ENCODE assay signal across 26 mouse cellular contexts in the genomic region with DNA sequence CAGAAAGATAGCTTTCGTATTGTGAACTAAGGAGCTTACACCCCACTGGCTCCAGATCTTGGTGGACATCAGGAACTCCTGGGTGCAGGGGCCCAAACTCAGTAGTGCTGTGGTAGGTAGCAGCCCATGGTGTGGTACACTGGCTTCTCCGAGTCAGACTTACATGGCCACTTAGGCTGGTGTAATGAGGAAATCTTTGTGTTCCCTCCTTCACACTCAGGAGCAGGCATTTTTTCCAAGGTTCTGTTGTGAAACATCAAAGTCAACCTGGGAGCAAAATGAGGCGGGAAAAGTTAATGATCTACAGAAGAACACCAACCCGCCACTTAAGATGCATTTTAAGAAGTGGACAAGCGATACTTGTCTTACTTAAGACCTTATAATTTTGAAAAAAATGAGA. TPM values are rescaled to one million over a fixed set of nuclear protein-coding genes. Genes with fewer than 3 reads are reported as not detected.
"Had no signal": no experiment of that assay in that cellular context is flagged by ENCODE, and none has a peak within 500 bp of the region (broad histone marks: within the 10 kb centered on the region; RNA-seq: fewer than 3 reads in every experiment).

No protein-coding gene starts in this region.

- H3K9me3 ChIP-seq: hindbrain, embryonic 15.5 days; limb, embryonic 10.5 days; limb, embryonic 13.5 days; liver, embryonic 12.5 days; liver, embryonic 15.5 days; lung, embryonic 15.5 days; midbrain, embryonic 12.5 days; neural tube, embryonic 13.5 days; stomach, embryonic 15.5 days had no signal

- H3K27ac ChIP-seq: hindbrain, embryonic 15.5 days; layer of hippocampus, adult 2 months; limb, embryonic 10.5 days; limb, embryonic 13.5 days; liver, embryonic 12.5 days; liver, embryonic 15.5 days; lung, embryonic 15.5 days; midbrain, embryonic 12.5 days; neural tube, embryonic 13.5 days; stomach, embryonic 15.5 days had no signal

- H3K27me3 ChIP-seq: hindbrain, embryonic 15.5 days; limb, embryonic 13.5 days; liver, embryonic 12.5 days; liver, embryonic 15.5 days; lung, embryonic 15.5 days; midbrain, embryonic 12.5 days; neural tube, embryonic 13.5 days; stomach, embryonic 15.5 days had no signal

- H3K4me2 ChIP-seq: hindbrain, embryonic 15.5 days; limb, embryonic 13.5 days; liver, embryonic 12.5 days; liver, embryonic 15.5 days; lung, embryonic 15.5 days; midbrain, embryonic 12.5 days; neural tube, embryonic 13.5 days; stomach, embryonic 15.5 days had no signal

- H3K36me3 ChIP-seq: hindbrain, embryonic 15.5 days; limb, embryonic 10.5 days; limb, embryonic 13.5 days; liver, embryonic 12.5 days; liver, embryonic 15.5 days; lung, embryonic 15.5 days; midbrain, embryonic 12.5 days; neural tube, embryonic 13.5 days; stomach, embryonic 15.5 days had no signal

- H3K4me1 ChIP-seq: hindbrain, embryonic 15.5 days; liver, embryonic 12.5 days; liver, embryonic 15.5 days; midbrain, embryonic 12.5 days; neural tube, embryonic 13.5 days had no signal

- H3K4me3 ChIP-seq: hindbrain, embryonic 15.5 days; layer of hippocampus, adult 2 months; limb, embryonic 10.5 days; limb, embryonic 13.5 days; liver, embryonic 12.5 days; liver, embryonic 15.5 days; lung, embryonic 15.5 days; midbrain, embryonic 12.5 days; myocyte; neural tube, embryonic 13.5 days; stomach, embryonic 15.5 days had no signal

- ATAC-seq: liver, embryonic 12.5 days; midbrain, embryonic 16.5 days had no signal

- H3K9ac ChIP-seq: hindbrain, embryonic 15.5 days; limb, embryonic 13.5 days; liver, embryonic 12.5 days; liver, embryonic 15.5 days; lung, embryonic 15.5 days; midbrain, embryonic 12.5 days; neural tube, embryonic 13.5 days; stomach, embryonic 15.5 days had no signal

- DNase-seq: kidney, adult 8-10 months; layer of hippocampus, adult 9-11 months; liver; lung, adult 18-20 months; lung, postnatal 4 days; retina, postnatal 1 day; right cerebral cortex, postnatal 25 days; spleen, adult 18-20 months; thymus, adult 2 months; thymus, postnatal 14 days; thymus, postnatal 4 days had no signal

RNA-seq across cellular contexts. Expression of a gene that starts 36.5 kb away (rescaled TPM):
- polyA plus RNA-seq: hindbrain, embryonic 15.5 days; intestine, embryonic 14.5 days; kidney, embryonic 16.5 days; large intestine, adult 2 months; limb, embryonic 10.5 days; limb, embryonic 13.5 days; liver, embryonic 12.5 days; liver, embryonic 15.5 days; lung, embryonic 15.5 days; midbrain, embryonic 12.5 days; midbrain, embryonic 16.5 days; myocyte; neural tube, embryonic 13.5 days; stomach, embryonic 15.5 days; thymus, adult 2 months had no signal
